ENCODE assay signal across 11 mouse cellular contexts in the genomic region with DNA sequence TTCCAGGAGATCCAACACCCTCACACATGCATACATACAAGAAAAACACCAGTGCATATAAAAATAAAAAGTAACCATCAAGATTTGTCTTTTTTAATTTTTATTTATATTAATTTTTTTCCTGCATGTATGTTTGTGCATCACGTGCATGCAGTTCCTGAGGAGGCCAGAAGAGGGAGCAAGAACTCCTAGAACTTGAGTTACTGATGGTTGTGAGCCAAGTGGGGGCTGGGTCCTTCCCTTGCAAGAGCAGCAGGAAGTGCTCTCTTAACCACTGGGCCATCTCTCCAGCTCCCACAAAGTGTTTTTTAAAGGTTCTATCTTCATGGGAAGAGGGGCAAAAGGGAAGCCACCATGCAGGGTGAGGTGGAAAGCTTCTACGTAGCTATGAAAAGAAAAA. TPM values are rescaled to one million over a fixed set of nuclear protein-coding genes. Genes with fewer than 3 reads are reported as not detected.
DNase-seq lines count a peak whose midpoint lies in the region; ATAC-seq and TF ChIP-seq lines count a peak whose summit lies in the region.
"Had no signal": no experiment of that assay in that cellular context is flagged by ENCODE, and none has a peak within 500 bp of the region (broad histone marks: within the 10 kb centered on the region; RNA-seq: fewer than 3 reads in every experiment).

No protein-coding gene starts in this region.

- TF ChIP-seq POLR2A in cerebellum, adult 2 months (IDR thresholded peaks at IDR 0.05; ENCODE audit: borderline replicate concordance, insufficient read depth, low read length), result no peak

- no peaks in the 10 kb centered on the region for H3K9me3 ChIP-seq in E14TG2a.4 (ENCODE audit: low read length)
- H3K9me3 ChIP-seq: neural tube, embryonic 12.5 days had no signal

- TF ChIP-seq CTCF in cerebellum, adult 2 months (IDR thresholded peaks at IDR 0.05; ENCODE audit: borderline replicate concordance, insufficient read depth, low read depth, low read length), result peak; percentile 36; the same call in 1 of the 2 replicates
- peak; percentile 93 for TF ChIP-seq CTCF in E14TG2a.4 (conservative IDR thresholded peaks at IDR 0.05; ENCODE audit: low read length)

- H3K27ac ChIP-seq in cerebellum, adult 2 months (ENCODE audit: insufficient read depth, low read length), result no peak overlapping the region
- H3K27ac ChIP-seq: neural tube, embryonic 12.5 days had no signal

- H3K27me3 ChIP-seq in cerebellum, adult 2 months (ENCODE audit: control insufficient read depth, insufficient read depth, low read length), result no peaks in the 10 kb centered on the region
- peaks cover 13% of the 10 kb centered on the region for H3K27me3 ChIP-seq in E14TG2a.4 (ENCODE audit: insufficient read depth, low read length)
- H3K27me3 ChIP-seq: neural tube, embryonic 12.5 days; Patski had no signal

- no peak for DNase-seq in cerebellum, adult 2 months
- no peak for DNase-seq in cerebellum, adult 8-10 months
- peak; percentile 62 to 69 for DNase-seq in layer of hippocampus, postnatal 10 days (ENCODE audit: low spot score in 2 of 2)
- DNase-seq in layer of hippocampus, postnatal 14 days (ENCODE audit: low spot score in 2 of 2), result no peak
- DNase-seq in kidney, postnatal 4 days, result peak; percentile 81 to 84
- no peak for DNase-seq in heart, adult 11 months

- H3K36me3 ChIP-seq in E14TG2a.4 (ENCODE audit: insufficient read depth, low read length), result peaks cover 11% of the 10 kb centered on the region

- no peak overlapping the region for H3K4me3 ChIP-seq in cerebellum, adult 2 months (replicated peaks; ENCODE audit: insufficient read depth, low read depth, low read length)
- no peak overlapping the region for H3K4me3 ChIP-seq in E14TG2a.4 (replicated peaks; ENCODE audit: low read length)
- H3K4me3 ChIP-seq: neural tube, embryonic 12.5 days had no signal

- H3K4me1 ChIP-seq in cerebellum, adult 2 months (ENCODE audit: control insufficient read depth, insufficient read depth, low read length), result peaks cover 17% of the 10 kb centered on the region
- peaks cover 78% of the 10 kb centered on the region for H3K4me1 ChIP-seq in E14TG2a.4 (replicated peaks; ENCODE audit: low read depth, low read length)

- no peak for ATAC-seq in erythroblast, adult 5-6 weeks (replicated peaks; ENCODE audit: low FRiP score, poor library complexity, severe bottlenecking)
- ATAC-seq: Patski had no signal

- 96% methylated on average over 2 of the region's 2 CpGs for WGBS in cerebellum, adult 2 months

RNA-seq across cellular contexts. Expression of gene Ddr1, which starts 9.1 kb away (rescaled TPM):
- polyA plus RNA-seq in cerebellum, adult 2 months (2012; rRNA removed), result 76.7 and 76.9 TPM in 2 replicates
- total RNA-seq in layer of hippocampus, postnatal 10 days (2021), result 10 to 100 TPM; 49.8 to 50.5 TPM
- total RNA-seq in layer of hippocampus, postnatal 14 days (2021), result 10 to 100 TPM; 73.6 to 81.0 TPM
- total RNA-seq in erythroblast, adult 5-6 weeks (2015; ENCODE audit: low replicate concordance), result 0.21 TPM in 1 of 2 replicates, not detected in the other
- total RNA-seq in erythroblast, adult 5-6 weeks (2017; ENCODE audit: low replicate concordance), result not detected in 2 replicates

RNA-seq across cellular contexts. Expression of gene Gtf2h4, which starts 21.8 kb away (rescaled TPM):
- 30.7 and 34.8 TPM in 2 replicates for polyA plus RNA-seq in cerebellum, adult 2 months (2012; rRNA removed)
- 10 to 100 TPM; 23.3 to 24.4 TPM for total RNA-seq in layer of hippocampus, postnatal 10 days (2021)
- 10 to 100 TPM; 23.9 to 25.8 TPM for total RNA-seq in layer of hippocampus, postnatal 14 days (2021)
- 3.3 and 5.6 TPM in 2 replicates for total RNA-seq in erythroblast, adult 5-6 weeks (2015; ENCODE audit: low replicate concordance)
- total RNA-seq in erythroblast, adult 5-6 weeks (2017; ENCODE audit: low replicate concordance), result 2.6 and 9.8 TPM in 2 replicates

RNA-seq across cellular contexts. Expression of gene Vars2, which starts 27.9 kb away (rescaled TPM):
- 35.5 and 35.9 TPM in 2 replicates for polyA plus RNA-seq in cerebellum, adult 2 months (2012; rRNA removed)
- total RNA-seq in layer of hippocampus, postnatal 10 days (2021), result 10 to 100 TPM; 42.6 to 44.1 TPM
- 10 to 100 TPM; 34.3 to 34.8 TPM for total RNA-seq in layer of hippocampus, postnatal 14 days (2021)
- 1.9 and 2.9 TPM in 2 replicates for total RNA-seq in erythroblast, adult 5-6 weeks (2015; ENCODE audit: low replicate concordance)
- 2.1 and 11.0 TPM in 2 replicates for total RNA-seq in erythroblast, adult 5-6 weeks (2017; ENCODE audit: low replicate concordance)

RNA-seq across cellular contexts. Expression of gene Mucl3, which starts 51.8 kb away (rescaled TPM):
- not detected in 2 replicates for polyA plus RNA-seq in cerebellum, adult 2 months (2012; rRNA removed)
- not detected for total RNA-seq in layer of hippocampus, postnatal 10 days (2021)
- total RNA-seq in layer of hippocampus, postnatal 14 days (2021), result not detected
- not detected in 2 replicates for total RNA-seq in erythroblast, adult 5-6 weeks (2015; ENCODE audit: low replicate concordance)
- total RNA-seq in erythroblast, adult 5-6 weeks (2017; ENCODE audit: low replicate concordance), result 0.17 TPM in 1 of 2 replicates, not detected in the other
- total RNA-seq: layer of hippocampus, adult 8-10 months had no signal
- polyA plus RNA-seq: neural tube, embryonic 12.5 days; Patski had no signal

Comparison
In these comparisons a context has a peak if more than half of its experiments do, and no peak if none do; other contexts are left out.
1. DNase-seq: peak in layer of hippocampus, postnatal 10 days (2 of 2) and kidney, postnatal 4 days (2 of 2); none in cerebellum, adult 2 months (0 of 2), cerebellum, adult 8-10 months (single experiment), layer of hippocampus, postnatal 14 days (0 of 2) and heart, adult 11 months (single experiment).
2. RNA of gene Ddr1, which starts 9.1 kb away (total RNA-seq): 73.6 to 81.0 TPM in layer of hippocampus, postnatal 14 days and 49.8 to 50.5 TPM in layer of hippocampus, postnatal 10 days; 0.21 TPM in erythroblast, adult 5-6 weeks; every median in the first group is over 10 times any median in the second.